Mouse (Mus musculus): Measurements from ENCODE around the gene Abl2.
A peak's percentile ranks its signal among the peaks of the same experiment; 100 is the strongest.

The Abl2 gene

DNA sequence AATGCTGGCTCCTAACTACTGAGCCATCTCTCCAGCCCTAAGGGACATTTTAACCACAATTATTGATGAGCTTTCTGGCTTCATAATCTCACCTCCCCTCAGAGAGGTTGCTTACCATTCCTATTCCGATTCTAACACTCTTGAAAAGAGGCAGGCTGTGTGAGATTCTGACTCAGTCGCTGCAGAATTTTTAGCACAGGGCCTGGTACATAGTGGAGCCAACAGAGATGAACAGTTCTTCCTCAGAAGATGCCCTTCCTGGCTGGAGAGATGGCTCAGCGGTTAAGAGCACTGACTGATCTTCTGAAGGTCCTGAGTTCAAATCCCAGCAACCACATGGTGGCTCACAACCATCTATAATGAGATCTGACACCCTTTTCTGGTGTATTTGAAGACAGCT is 113.3 kb downstream of the Abl2 start:
- DNase-seq (ENCODE audit: low spot score), result no peak

DNA sequence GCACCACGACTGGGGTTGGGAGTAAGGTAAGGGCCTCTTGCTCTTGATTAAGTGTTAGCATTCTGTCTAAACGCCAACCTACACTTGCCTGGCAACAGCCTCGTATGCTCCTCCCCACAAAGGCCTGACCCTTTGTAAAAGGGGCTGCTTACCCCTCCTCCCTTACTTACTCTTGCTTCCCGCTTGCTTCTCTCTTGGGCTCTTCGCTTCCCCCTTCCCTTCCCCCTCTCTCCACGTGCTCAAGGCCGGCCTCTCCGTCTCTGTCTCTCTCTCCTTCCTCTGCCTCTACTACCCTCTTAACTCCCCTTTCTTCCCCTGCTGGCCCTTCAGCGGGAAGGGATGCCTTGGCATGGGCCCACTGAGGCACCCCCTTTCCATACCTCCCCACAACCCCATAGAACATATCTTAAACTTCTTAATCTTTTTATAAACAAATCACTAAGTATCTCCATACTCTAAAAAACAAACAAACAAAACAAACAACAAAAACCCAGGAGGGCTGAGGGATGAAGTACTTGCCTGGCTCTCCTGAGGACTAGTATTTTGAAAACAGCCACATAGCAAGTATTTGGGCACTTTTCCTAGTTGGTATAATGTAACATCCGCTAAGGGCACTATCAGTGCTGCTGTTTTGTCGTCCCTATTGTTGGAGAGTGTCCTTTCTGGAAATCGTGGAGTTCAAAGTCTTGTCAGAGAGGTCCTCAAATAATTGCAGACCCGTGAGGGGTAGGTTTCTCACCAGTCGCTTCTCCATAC is 114.3 kb downstream of the Abl2 start:
- peak; percentile 74 for DNase-seq (ENCODE audit: low spot score)

DNA sequence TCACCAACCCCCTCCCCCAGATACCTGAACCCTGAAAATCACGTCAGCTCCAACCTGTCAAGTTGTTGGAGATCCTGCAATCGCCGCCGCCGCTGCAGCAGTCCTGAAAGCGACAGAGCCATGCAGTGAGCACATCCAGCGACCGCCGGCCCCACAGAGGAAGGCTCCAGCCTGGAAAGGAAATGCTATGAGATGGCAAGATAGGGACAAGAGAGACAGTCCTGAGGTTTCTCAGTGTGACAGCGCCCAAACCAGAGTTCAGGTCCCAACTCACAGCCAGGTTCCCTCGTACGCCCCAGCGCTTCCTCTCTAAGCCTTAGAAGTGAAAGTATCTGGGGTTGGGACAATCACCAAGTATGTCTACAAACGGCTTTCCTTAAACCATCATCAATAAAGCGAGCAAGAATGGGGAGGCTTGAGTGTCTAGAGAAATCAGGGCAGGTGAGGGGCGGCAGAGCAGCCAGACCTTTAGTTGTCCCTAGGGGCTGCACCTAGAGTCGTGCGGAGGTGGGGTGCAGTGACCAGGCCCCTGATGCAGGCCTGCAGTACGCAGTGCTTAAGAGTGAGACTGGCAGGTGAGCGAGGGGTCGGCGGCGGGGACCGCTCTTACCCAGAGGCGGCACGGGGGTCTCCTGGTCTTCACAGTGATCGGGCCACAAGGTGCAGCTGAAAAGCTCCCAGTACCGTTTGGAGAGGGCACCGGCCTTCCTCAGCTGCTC is 115.0 kb downstream of the Abl2 start:
- peak; percentile 52 for DNase-seq (ENCODE audit: low spot score)

DNA sequence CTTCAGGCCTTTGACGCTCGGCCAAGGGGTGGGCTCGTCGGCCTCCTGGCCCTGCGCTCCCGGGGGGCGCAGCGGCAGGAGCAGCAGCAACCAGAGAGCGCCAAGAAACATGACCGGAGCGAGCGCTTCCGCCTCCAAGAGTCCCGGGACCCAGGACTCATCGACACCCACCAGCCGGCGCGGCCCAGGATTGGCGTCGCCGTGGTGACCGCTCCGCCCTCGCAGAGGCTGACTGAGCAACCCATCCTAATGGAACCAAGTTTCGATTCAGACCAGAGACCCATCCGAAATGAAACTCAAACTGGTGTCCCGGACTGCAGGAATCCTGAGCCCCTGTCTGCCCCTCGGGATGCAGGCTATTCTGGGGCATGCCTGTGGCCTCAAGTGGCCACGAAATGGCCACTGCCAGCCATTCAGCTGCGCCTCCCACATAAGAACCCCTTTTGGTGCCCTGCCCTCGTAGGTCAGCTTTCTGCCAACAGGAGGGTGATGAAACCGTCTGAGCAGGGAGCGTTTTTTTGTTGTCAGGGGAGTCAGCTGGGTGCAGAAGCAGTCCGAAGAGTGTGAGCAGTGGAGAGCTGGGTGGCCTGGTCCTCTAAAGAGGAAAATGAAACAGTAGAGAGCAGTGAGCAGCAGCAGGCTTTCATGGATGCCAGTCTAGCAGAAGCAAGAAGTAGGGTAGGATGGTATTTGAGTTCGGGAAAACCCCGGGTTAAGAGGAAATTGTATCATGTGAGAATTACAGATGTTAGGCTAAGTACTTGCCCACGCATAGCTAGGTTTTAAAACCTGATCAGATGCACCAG is 115.8 kb downstream of the Abl2 start, which contains the start of gene Tor3a:
TSS of gene Tor3a (minus strand) at position 162 of the 806 bp plus-strand sequence.
- peak; percentile 80 for DNase-seq (ENCODE audit: low spot score)

DNA sequence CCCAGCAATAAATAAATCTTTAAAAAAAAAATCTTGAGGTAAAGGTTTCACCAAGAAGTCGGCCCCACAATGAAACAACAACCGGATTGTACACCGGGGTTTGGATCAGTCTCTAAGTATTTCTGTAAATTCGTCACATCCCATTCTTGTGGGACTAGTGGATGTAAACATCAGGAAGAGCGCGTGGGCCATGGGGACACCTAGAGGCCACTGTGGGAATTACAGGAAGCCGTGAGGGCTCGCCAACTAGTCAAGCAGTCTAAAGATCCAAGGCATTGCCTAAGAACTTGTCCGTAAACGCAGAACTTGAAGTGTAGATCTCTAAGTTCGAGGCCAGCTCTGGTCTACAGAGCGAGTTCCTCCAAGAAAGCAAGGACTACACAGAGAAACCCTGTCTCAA is 117.6 kb downstream of the Abl2 start:
- no peak for DNase-seq (ENCODE audit: low spot score)

DNA sequence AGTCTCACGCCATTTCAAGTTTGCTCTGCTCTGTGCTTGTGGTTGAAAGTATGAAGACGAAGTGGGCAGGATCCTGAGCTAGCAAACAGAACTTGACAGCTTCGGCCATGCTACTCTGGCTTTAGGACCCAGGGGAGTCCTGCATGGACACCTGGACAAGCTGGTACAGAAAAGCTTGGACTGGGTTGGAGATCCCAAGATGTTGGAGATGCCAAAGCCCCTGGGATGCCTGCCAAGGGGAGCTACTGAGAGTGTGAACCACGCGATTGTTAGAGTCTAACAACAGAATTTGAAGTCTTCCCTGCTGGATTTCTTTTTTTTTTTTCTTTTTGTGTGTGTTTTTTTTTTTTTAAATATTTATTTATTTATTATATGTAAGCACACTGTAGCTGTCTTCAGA is 118.0 kb downstream of the Abl2 start:
- peak; percentile 29 for DNase-seq (ENCODE audit: low spot score)

DNA sequence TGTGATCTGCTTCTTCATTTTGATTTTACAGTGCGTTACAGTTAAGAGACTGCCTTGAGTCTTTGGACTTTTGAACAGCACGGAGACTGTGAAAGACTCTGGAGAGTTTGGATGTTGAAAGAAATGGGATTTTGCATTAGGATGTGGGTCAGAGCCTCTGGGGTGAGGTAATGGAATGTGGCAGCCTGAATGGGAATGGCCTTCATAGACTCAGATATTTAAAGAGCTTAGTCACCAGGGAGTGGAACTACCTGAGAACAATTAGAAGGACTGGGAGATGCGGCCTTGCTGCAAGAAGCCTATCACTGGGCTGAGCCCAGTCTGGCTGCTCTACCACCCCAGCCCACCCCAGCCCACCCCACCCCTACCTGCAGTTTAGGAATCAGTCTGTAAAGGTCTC is 118.6 kb downstream of the Abl2 start:
- no peak for DNase-seq (ENCODE audit: low spot score)

DNA sequence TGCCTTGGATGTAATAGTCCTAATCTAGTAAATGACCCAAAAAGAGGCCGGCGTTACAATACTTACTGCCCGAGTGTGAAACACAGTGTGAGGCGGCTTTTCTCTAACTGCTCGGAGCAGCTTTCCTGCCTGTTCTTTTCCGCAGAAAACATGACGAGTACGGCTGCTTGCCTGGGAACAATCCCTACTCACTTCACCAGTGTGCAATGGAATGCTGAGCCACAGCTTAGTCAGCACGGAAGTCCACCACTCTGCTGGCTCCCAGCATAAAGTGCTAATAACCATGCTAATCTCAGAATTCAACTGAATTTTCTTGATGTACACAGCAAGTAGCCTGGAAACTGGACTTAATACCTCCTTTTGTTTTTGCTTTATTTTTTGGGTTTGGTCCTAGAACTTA is 121.0 kb downstream of the Abl2 start:
- DNase-seq (ENCODE audit: low spot score), result no peak

DNA sequence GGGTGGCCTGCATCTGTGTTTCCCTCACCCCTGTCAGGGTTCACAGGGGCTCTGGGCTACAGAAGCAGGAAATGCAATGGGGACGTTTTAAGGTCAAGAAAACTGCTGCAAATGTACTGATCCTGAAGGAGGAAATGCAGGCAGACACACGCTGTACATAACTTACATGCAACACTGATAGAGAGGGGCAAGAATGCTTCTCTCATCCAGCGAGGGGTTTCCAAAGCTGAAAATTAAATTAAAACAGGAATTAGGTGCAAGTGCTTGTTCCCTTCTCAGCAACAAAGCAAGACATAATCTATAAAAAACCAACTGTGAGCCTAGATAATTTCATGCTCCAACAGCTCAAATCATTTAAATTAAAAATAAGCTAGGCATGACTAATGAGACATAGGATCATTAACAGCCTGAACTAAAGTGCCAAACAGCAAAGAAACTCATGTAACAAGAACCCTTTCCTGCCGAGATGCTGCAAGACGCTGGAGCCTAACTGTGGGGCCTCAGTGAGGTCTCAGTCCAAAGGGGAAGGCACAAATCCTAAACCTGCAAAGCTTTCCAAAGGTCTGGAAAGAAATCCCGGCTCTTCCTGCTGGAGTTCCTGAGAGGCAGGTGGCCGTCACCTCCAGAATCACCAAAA is 127.6 kb downstream of the Abl2 start:
- no peak for DNase-seq (ENCODE audit: low spot score)
